Mouse (Mus musculus): ENCODE measurements at regions not wholly inside any gene's neighbourhood (a gene's known extent, or its start where the extent isn't known, plus 50 kb on each side); places are given as distances from the start of the nearest gene placed in this dataset.

DNA sequence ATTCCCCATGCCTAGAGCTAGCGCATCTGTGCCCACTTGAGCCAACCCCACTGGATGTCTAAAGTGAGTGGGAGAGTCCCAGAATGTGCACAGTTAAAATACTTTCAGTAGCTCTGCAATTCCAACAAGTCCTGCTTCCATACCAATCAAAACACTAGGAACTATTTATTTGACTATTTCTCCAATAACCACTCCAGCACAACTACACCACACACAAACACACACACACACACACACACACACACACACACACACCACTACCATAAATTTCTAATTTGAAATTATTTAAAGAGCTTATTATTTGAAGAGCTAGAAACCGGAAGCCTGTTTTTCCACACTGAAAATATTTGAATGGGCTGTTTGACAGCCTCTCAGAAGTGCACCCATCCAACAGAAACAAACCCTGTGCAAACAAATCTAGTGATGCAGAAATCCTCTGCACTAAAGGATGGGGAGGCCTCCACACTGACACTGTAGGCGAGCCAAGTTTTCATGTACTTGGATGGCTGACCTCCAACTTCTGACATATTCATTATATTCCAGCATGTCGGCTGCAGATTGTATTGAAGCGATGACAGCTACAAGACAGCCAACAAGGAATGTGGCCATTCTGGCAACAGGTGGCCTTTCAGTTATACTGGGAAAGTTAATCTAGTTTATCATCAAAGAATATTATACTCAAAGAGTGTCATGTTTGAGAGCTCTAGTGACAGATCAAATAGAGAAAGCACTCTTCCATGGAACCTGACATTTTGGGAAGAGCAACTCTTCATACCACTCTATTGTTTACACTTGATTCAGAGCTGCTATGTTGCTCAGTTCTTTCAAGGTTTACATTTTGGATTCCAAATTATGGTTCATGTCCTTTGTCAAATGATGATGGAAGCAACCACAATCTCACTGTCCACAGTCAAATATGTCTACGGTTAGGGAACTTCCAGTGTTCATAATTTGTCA, 207.7 kb downstream of the Tle4 start:
- TF ChIP-seq CTCF (IDR thresholded peaks at IDR 0.05; ENCODE audit: extremely low read depth, insufficient read depth, insufficient read length, insufficient replicate concordance): no peak
- no peak for TF ChIP-seq POLR2A (IDR thresholded peaks at IDR 0.05; ENCODE audit: low read depth, low read length)

All from spleen, adult 2 months (tissue).